Mouse (Mus musculus) stomach, embryonic 16.5 days (tissue): ENCODE data around the gene Plxna4. TPM values are rescaled to one million over a fixed set of nuclear protein-coding genes. Genes with fewer than 3 reads are reported as not detected.
A peak's percentile ranks its signal among the peaks of the same experiment; 100 is the strongest.

Source experiments
- ATAC-seq: fragments of 200-750 bp; cut with Nextera tagmentation; 2 replicates; pipeline ENCODE4 v1.8.0; 2017; ENCODE audit warnings: moderate number of reproducible peaks, moderate TSS enrichment; ENCODE audit not compliant: insufficient read depth, low FRiP score
- H3K27ac ChIP-seq: fragments of 300-500 bp; sonication (generic); 2 replicates; pipeline ENCODE4 v1.5.1; 2014; ENCODE audit warnings: low read length
- H3K27me3 ChIP-seq: fragments of 300-500 bp; sonication (generic); 2 replicates; pipeline ENCODE4 v1.6.1; 2014; ENCODE audit warnings: low read length, control low read depth, mixed read lengths; ENCODE audit not compliant: control insufficient read depth, insufficient read depth
- H3K36me3 ChIP-seq: fragments of 300-500 bp; sonication (generic); 2 replicates; pipeline ENCODE4 v1.6.1; 2014; ENCODE audit warnings: low read length; ENCODE audit not compliant: control insufficient read depth, insufficient read depth
- H3K4me1 ChIP-seq: fragments of 300-500 bp; sonication (generic); 2 replicates; pipeline ENCODE4 v1.6.1; 2014; ENCODE audit warnings: low read length, control low read depth, mixed read lengths; ENCODE audit not compliant: control insufficient read depth, insufficient read depth
- H3K4me2 ChIP-seq: fragments of 300-500 bp; sonication (generic); 2 replicates; pipeline ENCODE4 v1.6.1; 2014; ENCODE audit warnings: low read depth, low read length, mixed read lengths
- H3K4me3 ChIP-seq: fragments of 300-500 bp; sonication (generic); replicated peaks from 2 replicates; pipeline ENCODE4 v1.5.1; 2014; ENCODE audit warnings: mild to moderate bottlenecking, low read length
- H3K9ac ChIP-seq: fragments of 300-500 bp; sonication (generic); 2 replicates; pipeline ENCODE4 v1.6.1; 2014; ENCODE audit warnings: low read length
- H3K9me3 ChIP-seq: fragments of 300-500 bp; sonication (generic); replicated peaks from 2 replicates; pipeline ENCODE4 v1.6.1; 2016; ENCODE audit warnings: low read length, control low read depth; ENCODE audit not compliant: control insufficient read depth
- WGBS: fragments of 180-500 bp; shearing (Covaris S2); extraction: QIAGEN DNeasy Blood & Tissue Kit; methylation state at CpG from one replicate; pipeline ENCODE4 v1.1.7; 2014; 5-methylcytosine and 5-hydroxymethylcytosine counted together
- polyA plus RNA-seq: library from polyadenylated mRNA; unstranded; fragments of >200 nt; fragmentation: Nextera tagmentation; extraction: Ambion mirVana; gene quantifications from 2 replicates; pipeline ENCODE4 v1.2.1, GENCODE M21; 2015

Plxna4 gene
- polyA plus RNA-seq, 1 experiment from 2014 or later, result 1.9 TPM

DNA sequence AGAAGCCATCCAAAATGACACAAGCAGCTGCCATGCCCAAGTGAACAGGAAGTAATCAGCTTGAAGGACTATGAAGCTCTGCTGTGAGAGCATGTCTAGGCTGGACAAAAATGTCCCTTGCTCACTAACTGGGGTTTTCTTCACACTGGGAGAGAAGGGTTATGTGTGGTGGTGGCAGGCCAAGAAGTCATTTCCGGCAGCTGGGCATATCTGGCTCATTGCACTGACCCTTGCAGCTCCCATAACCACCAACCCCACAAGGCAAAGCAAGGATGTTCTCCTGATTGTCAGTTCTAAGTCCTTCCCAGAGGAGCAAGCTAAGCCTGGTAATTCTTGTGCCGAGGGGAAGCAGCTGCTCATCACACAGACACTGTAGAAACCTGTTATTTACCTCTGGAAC is 239.0 kb downstream of the Plxna4 start:
- H3K9ac ChIP-seq, result no peak overlapping the region
- ATAC-seq, result no peak
- no peak overlapping the region for H3K4me2 ChIP-seq
- H3K27ac ChIP-seq, result no peak overlapping the region
- 61% methylated on average over 2 of the region's 2 CpGs for WGBS
- no peaks in the 10 kb centered on the region for H3K9me3 ChIP-seq
- no peaks in the 10 kb centered on the region for H3K4me1 ChIP-seq
- H3K4me3 ChIP-seq, result no peak overlapping the region
- H3K36me3 ChIP-seq, result no peaks in the 10 kb centered on the region
- no peaks in the 10 kb centered on the region for H3K27me3 ChIP-seq

DNA sequence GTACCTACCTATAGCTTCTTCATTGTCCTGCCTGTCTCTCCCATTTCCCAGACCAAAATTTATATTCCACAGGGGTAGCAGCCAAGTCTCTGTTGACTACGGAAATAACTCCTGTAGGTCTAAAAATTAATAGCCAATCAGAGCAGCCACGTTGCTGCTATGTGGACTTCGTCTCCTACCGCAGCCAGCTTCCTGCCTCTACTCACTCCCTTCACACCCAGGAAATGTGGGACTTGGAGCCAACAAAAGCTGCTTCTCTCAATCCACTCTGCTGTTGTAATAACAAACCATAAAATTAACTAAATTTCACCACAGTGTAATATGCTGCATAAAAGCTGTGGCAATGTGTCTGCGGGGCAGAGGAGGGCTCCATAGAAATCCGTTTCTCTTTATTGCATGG is 239.9 kb downstream of the Plxna4 start:
- Histone ChIP-seq H3K9ac (no peak overlapping the region), H3K4me1 (no peaks in the 10 kb centered on the region), H3K36me3 (no peaks in the 10 kb centered on the region), H3K4me2 (no peak overlapping the region), H3K9me3 (no peaks in the 10 kb centered on the region), H3K27me3 (no peaks in the 10 kb centered on the region), H3K4me3 (no peak overlapping the region), H3K27ac (no peak overlapping the region)
- no peak for ATAC-seq
- WGBS, result 55% methylated on average over 6 of the region's 6 CpGs

DNA sequence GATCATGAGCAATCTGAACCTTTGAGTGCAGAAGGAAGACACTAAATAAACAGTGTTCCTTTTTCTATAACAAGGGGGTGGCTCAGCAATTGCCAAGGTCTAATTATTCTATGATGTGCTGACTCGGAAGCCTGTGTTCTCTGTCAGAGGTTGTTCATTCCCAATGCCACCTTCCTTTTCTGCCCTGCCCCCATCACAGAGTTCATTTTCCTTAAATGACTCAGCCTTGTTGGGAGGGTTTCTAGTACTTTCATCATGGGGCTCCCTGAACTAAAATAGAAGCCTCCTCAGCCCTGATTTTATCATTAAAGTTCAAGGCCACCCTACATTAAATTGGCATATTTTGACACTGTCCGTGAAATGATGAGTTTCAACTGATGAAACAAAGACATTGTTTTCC is 242.0 kb downstream of the Plxna4 start:
- 81% methylated on average over 2 of the region's 2 CpGs for WGBS
- ATAC-seq, result no peak

DNA sequence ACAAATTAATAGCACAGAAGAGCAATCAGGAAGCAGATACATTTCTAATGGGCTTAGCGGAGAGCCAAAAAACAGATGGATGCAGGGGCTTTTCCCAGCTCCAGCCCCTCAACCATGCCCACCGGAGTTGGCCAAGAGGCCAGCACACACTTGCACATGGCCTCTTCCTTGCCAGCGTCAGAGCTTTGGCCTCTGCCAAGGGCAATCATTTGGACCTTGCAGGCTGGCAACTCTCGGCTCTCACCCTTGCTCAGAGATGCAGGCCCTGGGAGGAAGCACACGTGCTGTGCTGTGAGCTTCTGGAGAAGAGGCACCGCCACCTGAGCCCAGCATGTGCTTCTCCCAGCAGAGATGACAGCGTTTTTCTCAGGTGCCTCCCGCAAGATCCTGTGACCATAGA is 245.3 kb downstream of the Plxna4 start:
- Histone ChIP-seq H3K9me3 (no peaks in the 10 kb centered on the region), H3K27me3 (no peaks in the 10 kb centered on the region), H3K9ac (no peak overlapping the region), H3K4me2 (no peak overlapping the region), H3K4me3 (no peak overlapping the region), H3K4me1 (no peaks in the 10 kb centered on the region), H3K27ac (no peak overlapping the region), H3K36me3 (no peaks in the 10 kb centered on the region)
- ATAC-seq, result no peak
- WGBS, result 80% methylated on average over 8 of the region's 8 CpGs

More for the DNA sequence above, 242.0 kb downstream of the Plxna4 start:
- Histone ChIP-seq H3K4me1 (no peaks in the 10 kb centered on the region), H3K9me3 (no peaks in the 10 kb centered on the region), H3K27ac (no peak overlapping the region), H3K27me3 (no peaks in the 10 kb centered on the region), H3K4me3 (no peak overlapping the region), H3K36me3 (no peaks in the 10 kb centered on the region), H3K9ac (no peak overlapping the region), H3K4me2 (no peak overlapping the region)

DNA sequence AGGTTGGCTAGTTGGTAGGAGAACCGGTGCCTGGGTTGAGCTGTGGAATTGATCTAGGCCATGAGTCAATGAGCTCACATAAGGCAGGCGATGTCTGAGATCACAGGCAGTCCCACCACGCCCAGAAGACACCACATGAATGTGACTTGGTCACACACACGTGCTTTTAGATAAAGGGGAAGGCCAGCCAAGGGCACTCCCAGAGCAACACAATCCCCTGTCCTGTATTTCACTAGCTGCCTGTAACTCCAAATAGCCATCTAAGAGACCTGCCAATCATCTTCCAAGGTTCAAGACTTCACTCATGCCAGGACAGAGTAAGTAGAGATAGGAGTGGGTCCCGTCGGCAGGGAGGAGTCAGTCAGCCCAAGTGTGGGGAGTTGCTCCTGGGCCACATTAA is 245.7 kb downstream of the Plxna4 start:
- no peak overlapping the region for H3K27ac ChIP-seq
- no peak overlapping the region for H3K9ac ChIP-seq
- no peak overlapping the region for H3K4me2 ChIP-seq
- no peaks in the 10 kb centered on the region for H3K36me3 ChIP-seq
- no peaks in the 10 kb centered on the region for H3K9me3 ChIP-seq
- H3K4me3 ChIP-seq, result no peak overlapping the region
- 70% methylated on average over 6 of the region's 6 CpGs for WGBS
- ATAC-seq, result no peak
- H3K27me3 ChIP-seq, result no peaks in the 10 kb centered on the region
- no peaks in the 10 kb centered on the region for H3K4me1 ChIP-seq

DNA sequence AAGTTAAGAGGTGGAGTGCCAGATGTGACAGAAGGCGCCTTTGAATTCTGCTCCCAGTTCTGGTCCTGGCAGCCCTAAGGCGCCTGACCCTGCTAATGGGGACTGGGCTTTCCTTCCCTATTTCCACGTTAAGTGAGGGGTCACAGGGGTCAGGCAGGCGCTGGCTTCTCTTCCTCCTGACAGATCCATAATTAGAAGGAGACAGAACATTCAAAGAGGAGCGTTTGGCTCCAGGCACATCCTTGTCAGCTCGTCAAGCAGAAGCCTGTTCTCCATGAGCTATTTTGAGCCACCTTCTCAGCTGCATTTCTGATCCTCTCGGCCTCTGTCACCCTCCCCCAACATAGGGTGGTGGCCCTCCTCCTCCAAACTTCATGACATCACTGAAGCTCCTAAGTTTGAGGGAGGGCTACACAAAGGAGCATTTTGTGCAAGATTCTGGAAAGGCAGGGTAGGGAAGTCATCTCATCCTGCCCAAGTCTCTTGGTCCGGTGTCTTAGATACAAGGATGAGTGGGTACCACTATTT is 249.5 kb downstream of the Plxna4 start:
- Histone ChIP-seq H3K4me3 (no peak overlapping the region), H3K27ac (no peak overlapping the region), H3K4me1 (no peaks in the 10 kb centered on the region), H3K9me3 (no peaks in the 10 kb centered on the region), H3K9ac (no peak overlapping the region), H3K36me3 (no peaks in the 10 kb centered on the region), H3K27me3 (no peaks in the 10 kb centered on the region), H3K4me2 (no peak overlapping the region)
- no peak for ATAC-seq
- 36% methylated on average over 8 of the region's 8 CpGs for WGBS

DNA sequence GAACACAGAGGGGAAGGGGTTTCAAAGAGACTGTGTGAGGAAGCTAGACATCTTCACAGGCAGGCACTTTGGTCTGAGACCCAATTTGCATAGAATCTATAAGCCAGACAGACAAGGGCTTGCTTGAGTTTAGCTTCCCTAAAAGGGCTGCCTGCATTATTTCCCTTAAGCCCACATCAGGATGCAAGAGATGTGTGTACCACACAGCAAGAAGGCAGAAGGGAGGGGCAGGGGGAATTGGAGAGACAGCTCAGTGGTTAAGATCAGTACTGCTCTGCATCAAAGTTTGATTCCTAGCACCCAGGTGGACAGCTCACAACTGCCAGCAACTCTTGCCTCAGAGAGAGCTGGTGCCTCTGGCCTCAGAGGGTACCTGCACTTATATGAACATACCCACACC is 256.7 kb downstream of the Plxna4 start:
- Histone ChIP-seq H3K9me3 (no peaks in the 10 kb centered on the region), H3K27me3 (no peaks in the 10 kb centered on the region), H3K4me2 (no peak overlapping the region), H3K36me3 (no peaks in the 10 kb centered on the region), H3K9ac (no peak overlapping the region), H3K4me1 (no peaks in the 10 kb centered on the region), H3K27ac (no peak overlapping the region), H3K4me3 (no peak overlapping the region)
- ATAC-seq, result no peak

DNA sequence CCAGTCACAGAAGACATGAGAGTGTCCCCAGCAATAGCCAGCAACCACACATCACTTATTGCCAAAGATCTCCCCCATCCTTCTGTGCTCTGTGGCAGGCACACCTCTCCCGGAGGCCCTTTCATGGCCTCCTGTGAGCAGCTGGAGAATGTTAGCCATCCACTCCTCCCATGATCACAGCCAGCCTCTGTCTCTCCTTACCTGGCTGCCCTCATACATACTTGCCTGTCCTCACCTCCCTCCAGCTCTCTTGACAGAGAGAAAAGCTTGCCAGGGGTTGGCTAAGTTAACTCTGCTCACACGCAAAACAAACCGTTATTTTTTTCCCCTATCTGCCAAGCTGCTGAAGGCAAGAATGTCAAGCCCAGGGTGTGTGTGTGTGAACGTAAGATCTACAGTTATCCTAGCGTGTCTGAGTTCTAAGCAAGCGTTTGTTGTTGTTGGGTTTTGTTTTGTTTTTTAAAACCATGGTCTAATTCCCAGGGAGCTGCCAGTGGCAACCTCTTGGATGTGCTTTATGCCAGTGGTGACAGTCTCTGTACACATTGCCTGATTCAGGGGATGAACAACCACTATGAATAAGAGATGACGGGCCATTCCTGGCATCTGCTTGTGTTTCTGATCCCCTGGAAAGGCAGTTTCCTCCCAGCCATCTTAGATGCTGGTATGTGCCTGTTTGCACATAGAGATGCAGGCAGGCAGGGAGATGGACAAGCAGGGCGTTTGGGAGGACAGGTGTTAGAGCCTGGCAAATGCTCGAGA is 257.8 kb downstream of the Plxna4 start:
- ATAC-seq, result no peak
- H3K4me2 ChIP-seq, result no peak overlapping the region
- no peaks in the 10 kb centered on the region for H3K36me3 ChIP-seq
- 70% methylated on average over 9 of the region's 9 CpGs for WGBS
- no peaks in the 10 kb centered on the region for H3K9me3 ChIP-seq
- H3K27me3 ChIP-seq, result peaks cover 2% of the 10 kb centered on the region; the same call in 1 of the 2 replicates
- no peak overlapping the region for H3K9ac ChIP-seq
- no peak overlapping the region for H3K27ac ChIP-seq
- H3K4me1 ChIP-seq, result no peaks in the 10 kb centered on the region
- no peak overlapping the region for H3K4me3 ChIP-seq

DNA sequence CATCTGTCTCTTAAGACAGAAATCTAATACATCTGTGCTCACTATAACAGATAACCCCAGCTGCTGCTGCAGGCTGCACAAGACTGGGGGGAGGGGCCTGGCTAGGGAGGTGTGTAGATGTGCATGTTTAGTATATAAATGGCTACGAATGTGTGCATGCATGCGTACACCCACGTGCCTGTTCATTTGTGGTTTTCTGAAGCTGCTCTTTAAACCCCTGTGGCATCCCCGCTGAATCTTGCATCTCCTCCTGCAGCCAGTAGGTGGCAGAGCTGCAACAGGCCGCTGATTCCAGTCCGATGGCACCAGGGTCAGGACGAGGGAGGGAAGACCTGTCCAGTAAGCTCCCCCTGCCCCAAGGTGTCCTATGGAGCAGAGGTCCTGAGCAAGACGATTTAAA is 260.0 kb downstream of the Plxna4 start:
- Histone ChIP-seq H3K4me1 (no peaks in the 10 kb centered on the region), H3K9ac (no peak overlapping the region), H3K27ac (no peak overlapping the region), H3K36me3 (no peaks in the 10 kb centered on the region), H3K4me2 (no peak overlapping the region), H3K9me3 (no peaks in the 10 kb centered on the region), H3K27me3 (peaks cover 4% of the 10 kb centered on the region; the same call in 1 of the 2 replicates), H3K4me3 (no peak overlapping the region)
- peak; percentile 17; the same call in 1 of the 2 replicates for ATAC-seq
- under 1% methylated on average over 8 of the region's 8 CpGs for WGBS
